Mouse (Mus musculus) ovary, postnatal 36 days (tissue): ENCODE measurements around the gene Shc2.

ENCODE experiments used
- DNase-seq: peaks from one replicate; pipeline ENCODE4 v3.0.0; 2022; ENCODE audit warnings: low spot score, mixed read lengths

Gene Shc2

GRCm38 (mm10) chr10:79580356-79580755 is 57.4 kb downstream of the Shc2 start:
- no peak for DNase-seq

GRCm38 (mm10) chr10:79579781-79580180 is 57.9 kb downstream of the Shc2 start:
- DNase-seq: no peak

GRCm38 (mm10) chr10:79578891-79579290 is 58.8 kb downstream of the Shc2 start:
- no peak for DNase-seq

- DNase-seq: no peak
Measured at GRCm38 (mm10) chr10:79578276-79578675, 59.4 kb downstream of the Shc2 start.

GRCm38 (mm10) chr10:79577376-79577775 is 60.3 kb downstream of the Shc2 start:
- DNase-seq: no peak

GRCm38 (mm10) chr10:79575754-79576153 is 62.0 kb downstream of the Shc2 start:
- DNase-seq: no peak

GRCm38 (mm10) chr10:79574796-79575195 is 62.9 kb downstream of the Shc2 start:
- no peak for DNase-seq

GRCm38 (mm10) chr10:79574350-79574749 is 63.4 kb downstream of the Shc2 start:
- DNase-seq: no peak

- no peak for DNase-seq
Measured at GRCm38 (mm10) chr10:79573611-79574010, 64.1 kb downstream of the Shc2 start.

- no peak for DNase-seq
Measured at GRCm38 (mm10) chr10:79571314-79571713, 66.4 kb downstream of the Shc2 start.

GRCm38 (mm10) chr10:79569921-79570320 is 67.8 kb downstream of the Shc2 start:
- no peak for DNase-seq
